Mouse (Mus musculus): ENCODE measurements around the gene Phospho2. TPM values are rescaled to one million over a fixed set of nuclear protein-coding genes. Genes with fewer than 3 reads are reported as not detected.

Phospho2 gene
- total and polyA plus RNA-seq, 3 experiments: 11.1 to 20.1 (median 14.4) TPM

- H3K27ac ChIP-seq (ENCODE audit: insufficient read depth, low read depth): no peak overlapping the region
- no peak overlapping the region for H3K4me3 ChIP-seq (replicated peaks in 1 of 3; ENCODE audit: low read depth in 2 of 3, low read length in 2 of 3, poor library complexity in 1 of 3)
- H3K9me3 ChIP-seq (replicated peaks; ENCODE audit: low read length): no peaks in the 10 kb centered on the region
- H3K27me3 ChIP-seq (replicated peaks): no peaks in the 10 kb centered on the region
- no peaks in the 10 kb centered on the region for H3K79me2 ChIP-seq (replicated peaks; ENCODE audit: control insufficient read depth, extremely low read depth, insufficient read depth, poor library complexity, severe bottlenecking)
- no peak for TF ChIP-seq USF1 (IDR thresholded peaks at IDR 0.05; ENCODE audit: low read depth, low read length)
- peak in 1 of 2 experiments; percentile 13; a peak in 1 of 4 replicates for TF ChIP-seq CTCF (conservative IDR thresholded peaks at IDR 0.05 in 1 of 2, IDR thresholded peaks at IDR 0.05 in 1 of 2; ENCODE audit: low read depth in 2 of 2, low read length in 2 of 2)
- TF ChIP-seq ZMIZ1 (IDR thresholded peaks at IDR 0.05; ENCODE audit: low read depth, low read length): no peak
- TF ChIP-seq IRF4 (IDR thresholded peaks at IDR 0.05; ENCODE audit: low read depth, low read length): no peak
- no peak for TF ChIP-seq ZC3H11A (IDR thresholded peaks at IDR 0.05; ENCODE audit: low read depth, low read length)
- no peak for TF ChIP-seq NRF1 (IDR thresholded peaks at IDR 0.05; ENCODE audit: low read depth, low read length)
- no peak for TF ChIP-seq TCF12 (IDR thresholded peaks at IDR 0.05; ENCODE audit: low read depth, low read length)
- dilution Hi-C loops (cut with MboI; ENCODE audit: extremely low pct_ligation_motif_present, extremely low pct_unique_long_range_greater_than_20kb, low sequenced_read_pairs) (no loop called here), in situ Hi-C loops (cut with MboI; ENCODE audit: low pct_ligation_motif_present, low pct_unique_long_range_greater_than_20kb, low sequenced_read_pairs) (no loop called here)
- no peak overlapping the region for H3K4me2 ChIP-seq (ENCODE audit: insufficient read depth, low read depth, poor library complexity, severe bottlenecking)
- H3K9ac ChIP-seq (ENCODE audit: insufficient read depth, low read depth): no peak overlapping the region
- no peaks in the 10 kb centered on the region for H3K36me3 ChIP-seq (replicated peaks in 1 of 2; ENCODE audit: control insufficient read depth in 1 of 2, insufficient read depth in 1 of 2, low read length in 1 of 2)
- no peak for DNase-seq (ENCODE audit: extremely low read depth)
- H3K4me1 ChIP-seq (ENCODE audit: control insufficient read depth in 1 of 2, insufficient read depth in 2 of 2): no peaks in the 10 kb centered on the region
Measured at GRCm38 (mm10) chr2:69837996-69838395, 48.6 kb downstream of the Phospho2 start.

- TF ChIP-seq IRF4 (IDR thresholded peaks at IDR 0.05; ENCODE audit: low read depth, low read length): no peak
- TF ChIP-seq SIN3A (IDR thresholded peaks at IDR 0.05; ENCODE audit: low read length): no peak
- TF ChIP-seq USF2 (conservative IDR thresholded peaks at IDR 0.05; ENCODE audit: low read depth, low read length): no peak
- TF ChIP-seq JUND (conservative IDR thresholded peaks at IDR 0.05; ENCODE audit: low read depth, low read length): no peak
- TF ChIP-seq ETS1 (conservative IDR thresholded peaks at IDR 0.05; ENCODE audit: low read depth, low read length): no peak
- TF ChIP-seq USF1 (IDR thresholded peaks at IDR 0.05; ENCODE audit: low read depth, low read length): no peak
- Histone ChIP-seq H3K4me1 (ENCODE audit: control insufficient read depth in 1 of 2, insufficient read depth in 2 of 2) (no peaks in the 10 kb centered on the region), H3K27ac (ENCODE audit: insufficient read depth, low read depth) (no peak overlapping the region), H3K79me2 (replicated peaks; ENCODE audit: control insufficient read depth, extremely low read depth, insufficient read depth, poor library complexity, severe bottlenecking) (no peaks in the 10 kb centered on the region), H3K9me3 (replicated peaks; ENCODE audit: low read length) (no peaks in the 10 kb centered on the region), H3K9ac (ENCODE audit: insufficient read depth, low read depth) (no peak overlapping the region), H3K27me3 (replicated peaks) (no peaks in the 10 kb centered on the region), H3K4me3 (replicated peaks in 1 of 3; ENCODE audit: low read depth in 2 of 3, low read length in 2 of 3, poor library complexity in 1 of 3) (no peak overlapping the region), H3K4me2 (ENCODE audit: insufficient read depth, low read depth, poor library complexity, severe bottlenecking) (no peak overlapping the region), H3K36me3 (replicated peaks in 1 of 2; ENCODE audit: control insufficient read depth in 1 of 2, insufficient read depth in 1 of 2, low read length in 1 of 2) (no peaks in the 10 kb centered on the region)
- in situ Hi-C loops (cut with MboI; ENCODE audit: low pct_ligation_motif_present, low pct_unique_long_range_greater_than_20kb, low sequenced_read_pairs): no loop called here
- no peak for DNase-seq (ENCODE audit: extremely low read depth)
- dilution Hi-C loops (cut with MboI; ENCODE audit: extremely low pct_ligation_motif_present, extremely low pct_unique_long_range_greater_than_20kb, low sequenced_read_pairs): no loop called here
Measured at GRCm38 (mm10) chr2:69838707-69839106, 49.3 kb downstream of the Phospho2 start.

GRCm38 (mm10) chr2:69840261-69840660, 50.8 kb downstream of the Phospho2 start:
- no peak for TF ChIP-seq CHD2 (IDR thresholded peaks at IDR 0.05; ENCODE audit: low read length)
- TF ChIP-seq UBTF (IDR thresholded peaks at IDR 0.05; ENCODE audit: low read depth, low read length): no peak
- no peak for TF ChIP-seq PAX5 (IDR thresholded peaks at IDR 0.05; ENCODE audit: low read length)
- TF ChIP-seq MAX (IDR thresholded peaks at IDR 0.05; ENCODE audit: low read length): no peak
- no peak for TF ChIP-seq E2F4 (IDR thresholded peaks at IDR 0.05; ENCODE audit: insufficient replicate concordance, low read depth, low read length)
- TF ChIP-seq ZNF384 (IDR thresholded peaks at IDR 0.05; ENCODE audit: low read depth, low read length): no peak
- no peak for TF ChIP-seq HCFC1 (IDR thresholded peaks at IDR 0.05; ENCODE audit: low read depth, low read length)
- TF ChIP-seq JUND (conservative IDR thresholded peaks at IDR 0.05; ENCODE audit: low read depth, low read length): no peak
- TF ChIP-seq RAD21 (IDR thresholded peaks at IDR 0.05; ENCODE audit: low read depth, low read length): no peak
- no peak for TF ChIP-seq MAZ (IDR thresholded peaks at IDR 0.05; ENCODE audit: low read depth, low read length)
- dilution Hi-C loops (cut with MboI; ENCODE audit: extremely low pct_ligation_motif_present, extremely low pct_unique_long_range_greater_than_20kb, low sequenced_read_pairs): no loop called here
- in situ Hi-C loops (cut with MboI; ENCODE audit: low pct_ligation_motif_present, low pct_unique_long_range_greater_than_20kb, low sequenced_read_pairs): no loop called here
- H3K27ac ChIP-seq (ENCODE audit: insufficient read depth, low read depth): no peak overlapping the region
- no peaks in the 10 kb centered on the region for H3K27me3 ChIP-seq (replicated peaks)
- H3K9me3 ChIP-seq (replicated peaks; ENCODE audit: low read length): no peaks in the 10 kb centered on the region
- H3K4me2 ChIP-seq (ENCODE audit: insufficient read depth, low read depth, poor library complexity, severe bottlenecking): no peak overlapping the region
- H3K9ac ChIP-seq (ENCODE audit: insufficient read depth, low read depth): no peak overlapping the region
- H3K79me2 ChIP-seq (replicated peaks; ENCODE audit: control insufficient read depth, extremely low read depth, insufficient read depth, poor library complexity, severe bottlenecking): no peaks in the 10 kb centered on the region
- no peaks in the 10 kb centered on the region for H3K36me3 ChIP-seq (replicated peaks in 1 of 2; ENCODE audit: control insufficient read depth in 1 of 2, insufficient read depth in 1 of 2, low read length in 1 of 2)
- DNase-seq (ENCODE audit: extremely low read depth): no peak
- no peaks in the 10 kb centered on the region for H3K4me1 ChIP-seq (ENCODE audit: control insufficient read depth in 1 of 2, insufficient read depth in 2 of 2)
- H3K4me3 ChIP-seq (replicated peaks in 1 of 3; ENCODE audit: low read depth in 2 of 3, low read length in 2 of 3, poor library complexity in 1 of 3): no peak overlapping the region

All from CH12.LX (cell line).